Mouse (Mus musculus) lung, adult 2 months (tissue): Measurements from ENCODE around the gene Mrpl17. TPM values are rescaled to one million over a fixed set of nuclear protein-coding genes. Genes with fewer than 3 reads are reported as not detected.

Source experiments
- DNase-seq: peaks from one replicate; pipeline ENCODE4 v3.0.0; 2022
- H3K4me1 ChIP-seq: fragments of 200-500 bp; 2 replicates; pipeline ENCODE4 v1.6.1; 2011; ENCODE audit warnings: low read length; ENCODE audit not compliant: control insufficient read depth, insufficient read depth
- H3K4me3 ChIP-seq: fragments of 200-500 bp; replicated peaks from 2 replicates; pipeline ENCODE3; 2011; ENCODE audit warnings: low read depth, mild to moderate bottlenecking, control low read depth, low read length; ENCODE audit errors: extremely low read depth
- CTCF ChIP-seq: fragments of 200-500 bp; IDR thresholded peaks from 2 replicates; pipeline ENCODE4 v1.5.1; 2011; ENCODE audit warnings: mild to moderate bottlenecking, low read length, control low read depth; ENCODE audit not compliant: insufficient read depth
- POLR2A ChIP-seq: fragments of 200-500 bp; IDR thresholded peaks from 2 replicates; pipeline ENCODE4 v1.6.1; 2011; ENCODE audit warnings: low read depth, mild to moderate bottlenecking, control low read depth, low read length, borderline replicate concordance; ENCODE audit errors: extremely low read depth
- WGBS: fragments of 180-500 bp; shearing (Covaris S2); methylation state at CpG from one replicate; pipeline ENCODE4 v1.1.7; 2018; 5-methylcytosine and 5-hydroxymethylcytosine counted together
- polyA plus RNA-seq: library from polyadenylated mRNA; depleted of rRNA; stranded (reverse); fragments of >200 nt; gene quantifications from 2 replicates; pipeline ENCODE4 v1.2.3, GENCODE M21; 2012; rRNA removed

Gene Mrpl17
- polyA plus RNA-seq, 1 experiment: 172 TPM

- TF ChIP-seq POLR2A (no peak), CTCF (no peak)
- WGBS: 85% methylated on average over 2 of the region's 2 CpGs
- Histone ChIP-seq H3K4me3 (no peak overlapping the region), H3K4me1 (peaks cover 18% of the 10 kb centered on the region)
- DNase-seq: no peak
Observed at GRCm38 (mm10) chr7:105776026-105776425, 34.9 kb downstream of the Mrpl17 start.

DNA sequence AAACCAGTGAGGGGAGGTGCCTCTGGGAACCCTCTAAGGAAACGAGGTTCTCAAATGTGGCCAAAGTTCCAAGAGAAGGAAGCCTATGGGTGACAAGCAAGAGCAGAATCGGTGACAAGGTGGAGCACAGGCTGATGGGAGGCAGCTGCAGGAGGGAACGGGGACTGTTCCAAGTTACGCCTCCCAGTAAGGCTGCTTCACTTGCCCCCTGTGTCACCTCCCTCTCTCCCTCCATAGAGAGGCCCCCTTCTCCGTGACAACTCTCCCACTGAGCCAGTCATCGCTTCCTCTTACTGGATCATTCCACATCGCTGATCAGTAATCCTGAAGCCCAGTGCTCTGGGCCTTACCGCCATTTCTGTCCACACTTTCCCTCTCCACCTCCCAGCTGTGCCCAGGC, 36.2 kb downstream of the Mrpl17 start:
- WGBS: 69% methylated on average over 8 of the region's 8 CpGs
- DNase-seq: no peak
- peaks cover 18% of the 10 kb centered on the region for H3K4me1 ChIP-seq
- TF ChIP-seq POLR2A: no peak
- no peak for TF ChIP-seq CTCF
- H3K4me3 ChIP-seq: no peak overlapping the region

- H3K4me3 ChIP-seq: no peak overlapping the region
- H3K4me1 ChIP-seq: peaks cover 7% of the 10 kb centered on the region
- WGBS: 72% methylated on average over 5 of the region's 5 CpGs
- no peak for TF ChIP-seq POLR2A
- TF ChIP-seq CTCF: no peak
- DNase-seq: no peak
Observed at GRCm38 (mm10) chr7:105773041-105773440, 37.9 kb downstream of the Mrpl17 start.

GRCm38 (mm10) chr7:105772331-105772730, 38.6 kb downstream of the Mrpl17 start:
- 93% methylated on average over 15 of the region's 15 CpGs for WGBS
- TF ChIP-seq POLR2A: no peak
- TF ChIP-seq CTCF: no peak
- Histone ChIP-seq H3K4me1 (peaks cover 9% of the 10 kb centered on the region), H3K4me3 (no peak overlapping the region)
- no peak for DNase-seq

- TF ChIP-seq CTCF (no peak), POLR2A (no peak)
- no peak for DNase-seq
- WGBS: 74% methylated on average over 3 of the region's 3 CpGs
- Histone ChIP-seq H3K4me3 (no peak overlapping the region), H3K4me1 (peaks cover 9% of the 10 kb centered on the region)
Observed at GRCm38 (mm10) chr7:105769959-105770358, 40.9 kb downstream of the Mrpl17 start.

GRCm38 (mm10) chr7:105767729-105768165, 43.2 kb downstream of the Mrpl17 start:
- Histone ChIP-seq H3K4me1 (peaks cover 9% of the 10 kb centered on the region), H3K4me3 (no peak overlapping the region)
- TF ChIP-seq CTCF: no peak
- TF ChIP-seq POLR2A: no peak
- 19% methylated on average over 6 of the region's 6 CpGs for WGBS
- no peak for DNase-seq

- TF ChIP-seq POLR2A: no peak
- no peak for TF ChIP-seq CTCF
Observed at GRCm38 (mm10) chr7:105764331-105764730, 46.6 kb downstream of the Mrpl17 start.

GRCm38 (mm10) chr7:105762517-105763270, 48.2 kb downstream of the Mrpl17 start:
- no peak for DNase-seq

More at GRCm38 (mm10) chr7:105764331-105764730, 46.6 kb downstream of the Mrpl17 start:
- WGBS: 94% methylated on average over 11 of the region's 11 CpGs
- no peak for DNase-seq
- peaks cover 9% of the 10 kb centered on the region for H3K4me1 ChIP-seq
- no peak overlapping the region for H3K4me3 ChIP-seq

GRCm38 (mm10) chr7:105761813-105762484, 49.0 kb downstream of the Mrpl17 start:
- WGBS: 63% methylated on average over 51 of the region's 51 CpGs
- no peaks in the 10 kb centered on the region for H3K4me1 ChIP-seq
- no peak for DNase-seq
- H3K4me3 ChIP-seq: no peak overlapping the region
- TF ChIP-seq CTCF (no peak), POLR2A (no peak)

More at GRCm38 (mm10) chr7:105762517-105763270, 48.2 kb downstream of the Mrpl17 start:
- TF ChIP-seq POLR2A: no peak
- no peak overlapping the region for H3K4me3 ChIP-seq
- peaks cover 4% of the 10 kb centered on the region; the same call in 1 of the 2 replicates for H3K4me1 ChIP-seq
- WGBS: 66% methylated on average over 55 of the region's 55 CpGs

DNA sequence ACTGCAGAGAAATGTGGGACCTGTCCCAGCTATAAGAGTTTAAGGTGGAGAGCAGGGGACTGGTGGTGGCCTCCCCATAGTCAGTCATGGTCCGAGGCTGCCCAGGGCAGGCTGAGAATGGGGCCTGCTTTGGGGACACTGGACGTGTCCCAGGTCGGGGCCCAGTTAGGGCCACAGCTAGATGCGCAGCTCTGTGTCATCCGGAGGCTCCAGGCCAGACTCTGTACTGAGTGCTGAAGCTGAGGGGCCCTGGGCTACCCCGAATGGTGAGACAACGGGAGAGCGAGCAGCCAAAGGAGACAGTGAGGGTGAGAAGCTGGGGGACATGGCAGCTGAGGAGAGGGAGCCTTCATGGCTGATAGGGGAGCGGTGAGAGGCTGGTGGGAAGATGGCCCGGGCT, 57.6 kb downstream of the Mrpl17 start:
- Histone ChIP-seq H3K4me1 (0 out of 2 replicates have a peak, but pooled peaks cover 7% of the 10 kb centered on the region), H3K4me3 (no peak overlapping the region)

More for the DNA sequence above, 57.6 kb downstream of the Mrpl17 start:
- no peak for DNase-seq
- no peak for TF ChIP-seq POLR2A
- no peak for TF ChIP-seq CTCF
- 93% methylated on average over 10 of the region's 10 CpGs for whole genome bisulfite sequencing

Other genes with a start within 250 kb of the Mrpl17 start
- gene Apbb1, start 229.4 kb downstream of the Mrpl17 start, polyA plus RNA-seq: 185 and 193 TPM in 2 replicates
- 2.6 and 3.8 TPM in 2 replicates for gene Hpx, start 211.0 kb downstream of the Mrpl17 start, polyA plus RNA-seq
- 163 TPM in 2 replicates for gene Trim3, start 177.5 kb downstream of the Mrpl17 start, polyA plus RNA-seq
- 95.7 and 110 TPM in 2 replicates for gene Timm10b, start 171.0 kb downstream of the Mrpl17 start, polyA plus RNA-seq
- gene Arfip2, start 170.7 kb downstream of the Mrpl17 start, polyA plus RNA-seq: 63.9 and 71.2 TPM in 2 replicates
- gene Gm45799, start 170.5 kb downstream of the Mrpl17 start, polyA plus RNA-seq: 243 and 295 TPM in 2 replicates
- 1.8 and 2.4 TPM in 2 replicates for gene Dnhd1, start 160.3 kb downstream of the Mrpl17 start, polyA plus RNA-seq
- 159 and 195 TPM in 2 replicates for gene Ilk, start 74.5 kb downstream of the Mrpl17 start, polyA plus RNA-seq
- 7.5 and 8.4 TPM in 2 replicates for gene Rrp8, start 73.7 kb downstream of the Mrpl17 start, polyA plus RNA-seq
- 276 and 345 TPM in 2 replicates for gene Taf10, start 66.7 kb downstream of the Mrpl17 start, polyA plus RNA-seq
- gene Tpp1, start 58.9 kb downstream of the Mrpl17 start, polyA plus RNA-seq: 141 and 187 TPM in 2 replicates
- 13.9 and 14.8 TPM in 2 replicates for gene Dchs1, start 23.4 kb downstream of the Mrpl17 start, polyA plus RNA-seq
- 4.3 and 5.9 TPM in 2 replicates for gene Gm4070, start 142.9 kb upstream of the Mrpl17 start, polyA plus RNA-seq